Mouse (Mus musculus) spleen, adult 2 months (tissue): ENCODE measurements around the gene Gnb1l.

Source experiments
- CTCF ChIP-seq: fragments of 200-500 bp; IDR thresholded peaks from 2 replicates; pipeline ENCODE4 v1.5.1; 2011; ENCODE audit warnings: mild to moderate bottlenecking, inconsistent platforms; ENCODE audit not compliant: insufficient read depth, insufficient read length, insufficient replicate concordance; ENCODE audit errors: extremely low read depth
- POLR2A ChIP-seq: fragments of 200-500 bp; IDR thresholded peaks from 2 replicates; pipeline ENCODE4 v1.6.1; 2011; ENCODE audit warnings: low read depth, low read length, inconsistent platforms

DNA sequence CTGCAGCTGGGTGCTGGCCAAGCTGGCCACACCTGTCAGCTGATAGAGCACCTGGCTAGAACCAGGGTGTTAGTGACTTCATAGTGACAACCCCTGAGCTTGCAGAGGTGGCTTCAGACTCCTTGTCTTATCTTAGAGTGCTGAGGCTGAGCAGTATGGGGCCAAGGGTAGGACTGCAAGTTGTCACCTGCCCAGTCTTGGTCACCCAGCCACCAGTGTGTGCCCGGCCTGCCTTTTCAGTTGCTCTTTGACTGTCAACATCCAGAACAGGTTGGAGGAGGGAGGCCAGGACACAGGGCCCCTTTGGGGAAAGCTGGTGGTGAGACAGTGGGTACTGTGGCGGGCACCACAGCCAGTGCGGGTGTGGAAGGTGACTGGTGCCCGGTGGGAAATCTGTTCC is 49.5 kb upstream of the Gnb1l start:
- no peak for TF ChIP-seq POLR2A
- TF ChIP-seq CTCF, result no peak
